Mouse (Mus musculus) G1E (cell line): Measurements from ENCODE around the gene Irf2bp2.

Source experiments
- CTCF ChIP-seq: IDR thresholded peaks from 2 replicates; pipeline ENCODE4 v1.5.1; 2012; ENCODE audit warnings: low read depth, low read length, inconsistent platforms, mixed read lengths
- POLR2AphosphoS5 ChIP-seq: IDR thresholded peaks from 2 replicates; pipeline ENCODE4 v1.6.1; 2012; ENCODE audit warnings: low read depth, low read length, inconsistent platforms; ENCODE audit not compliant: insufficient replicate concordance
- TAL1 ChIP-seq: conservative IDR thresholded peaks from 2 replicates; pipeline ENCODE4 v1.6.1; 2012; ENCODE audit warnings: low read depth, low read length, inconsistent platforms, mixed read lengths

- TF ChIP-seq POLR2AphosphoS5, result 0 out of 2 replicates have a peak, but pooled peaks have one; percentile 61
- TF ChIP-seq CTCF, result no peak
- no peak for TF ChIP-seq TAL1
Observed at GRCm38 (mm10) chr8:126583534-126583933, 10.3 kb downstream of the Irf2bp2 start.
